Mouse (Mus musculus) olfactory bulb, adult 2 months (tissue): ENCODE data around the gene Magt1.

ENCODE experiments used
- CTCF ChIP-seq: fragments of 200-500 bp; IDR thresholded peaks from 2 replicates; pipeline ENCODE4 v1.5.1; 2012; ENCODE audit warnings: low read depth, mild to moderate bottlenecking, low read length, moderate library complexity; ENCODE audit not compliant: insufficient read depth
- POLR2A ChIP-seq: fragments of 200-500 bp; IDR thresholded peaks from 2 replicates; pipeline ENCODE4 v1.6.1; 2012; ENCODE audit warnings: mild to moderate bottlenecking, low read depth, low read length, moderate library complexity; ENCODE audit not compliant: insufficient read depth

DNA sequence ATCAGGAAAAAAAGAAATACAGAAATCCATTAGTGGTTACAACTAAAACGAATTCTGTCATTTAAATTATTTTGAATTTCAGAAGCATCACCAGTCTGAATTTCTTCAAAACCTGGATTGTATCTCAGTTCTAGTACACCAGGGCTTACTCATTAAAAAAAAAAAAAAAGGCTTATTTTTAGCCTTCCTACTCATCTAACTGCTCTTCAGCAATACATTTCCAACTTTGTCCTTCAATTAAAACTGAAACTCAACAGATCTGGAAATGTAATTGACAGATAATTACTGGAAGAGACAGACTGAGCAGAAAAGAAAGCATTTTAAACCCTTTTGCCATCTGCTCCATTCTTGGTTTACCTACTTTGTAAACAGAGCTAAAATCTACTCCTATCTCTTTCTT is 10.1 kb downstream of the Magt1 start:
- TF ChIP-seq POLR2A (no peak), CTCF (no peak)
